Mouse (Mus musculus) midbrain, embryonic 13.5 days (tissue): ENCODE measurements around the gene Itgb7. TPM values are rescaled to one million over a fixed set of nuclear protein-coding genes. Genes with fewer than 3 reads are reported as not detected.

Source experiments
- ATAC-seq: fragments of 200-750 bp; cut with Nextera tagmentation; 2 replicates; pipeline ENCODE4 v1.8.0; 2017; ENCODE audit warnings: mild to moderate bottlenecking, moderate TSS enrichment, moderate library complexity
- H3K27ac ChIP-seq: fragments of 300-500 bp; sonication (generic); 2 replicates; pipeline ENCODE4 v1.5.1; 2015; ENCODE audit warnings: inconsistent platforms, mild to moderate bottlenecking, moderate library complexity
- H3K27me3 ChIP-seq: fragments of 300-500 bp; sonication (generic); 2 replicates; pipeline ENCODE4 v1.6.1; 2015; ENCODE audit warnings: mild to moderate bottlenecking, inconsistent platforms
- H3K36me3 ChIP-seq: fragments of 300-500 bp; sonication (generic); 2 replicates; pipeline ENCODE4 v1.6.1; 2015; ENCODE audit warnings: mild to moderate bottlenecking, inconsistent platforms
- H3K4me1 ChIP-seq: fragments of 300-500 bp; sonication (generic); replicated peaks from 2 replicates; pipeline ENCODE4 v1.6.1; 2015; ENCODE audit warnings: inconsistent platforms
- H3K4me2 ChIP-seq: fragments of 300-500 bp; sonication (generic); replicated peaks from 2 replicates; pipeline ENCODE4 v1.6.1; 2015; ENCODE audit warnings: moderate library complexity, mild to moderate bottlenecking, inconsistent platforms
- H3K4me3 ChIP-seq: fragments of 300-500 bp; sonication (generic); replicated peaks from 2 replicates; pipeline ENCODE4 v1.5.1; 2015; ENCODE audit warnings: mild to moderate bottlenecking, inconsistent platforms
- H3K9ac ChIP-seq: fragments of 300-500 bp; sonication (generic); replicated peaks from 2 replicates; pipeline ENCODE4 v1.6.1; 2015; ENCODE audit warnings: mild to moderate bottlenecking, inconsistent platforms
- H3K9me3 ChIP-seq: fragments of 300-500 bp; sonication (generic); 2 replicates; pipeline ENCODE4 v1.6.1; 2016; ENCODE audit warnings: mild to moderate bottlenecking, inconsistent platforms
- WGBS: fragments of 180-500 bp; shearing (Covaris S2); methylation state at CpG from one replicate; pipeline ENCODE4 v1.1.7; 2015; 5-methylcytosine and 5-hydroxymethylcytosine counted together
- polyA plus RNA-seq: library from polyadenylated mRNA; unstranded; fragments of >200 nt; fragmentation: Nextera tagmentation; extraction: Ambion mirVana; gene quantifications from 2 replicates; pipeline ENCODE4 v1.2.1, GENCODE M21; 2015

Gene Itgb7
- polyA plus RNA-seq, 1 experiment from 2014 or later: 0.82 TPM

- Histone ChIP-seq H3K9ac (peak overlapping the region; percentile 69), H3K4me1 (peaks cover 50% of the 10 kb centered on the region), H3K9me3 (no peaks in the 10 kb centered on the region), H3K27me3 (peaks cover 84% of the 10 kb centered on the region), H3K36me3 (no peaks in the 10 kb centered on the region), H3K4me2 (peak overlapping the region; percentile 94), H3K4me3 (peak overlapping the region; percentile 53), H3K27ac (0 out of 2 replicates have a peak overlapping the region, but pooled peaks have one; percentile 26)
- WGBS: under 1% methylated on average over 55 of the region's 65 CpGs
- ATAC-seq: peak; percentile 31
Measured at GRCm38 (mm10) chr15:102247252-102248130, 15.7 kb upstream of the Itgb7 start.

- Histone ChIP-seq H3K4me3 (peak overlapping the region; percentile 53), H3K9ac (peak overlapping the region; percentile 69), H3K27me3 (peaks cover 89% of the 10 kb centered on the region), H3K27ac (0 out of 2 replicates have a peak overlapping the region, but pooled peaks have one; percentile 64), H3K36me3 (no peaks in the 10 kb centered on the region), H3K4me2 (peak overlapping the region; percentile 94), H3K4me1 (peaks cover 50% of the 10 kb centered on the region), H3K9me3 (no peaks in the 10 kb centered on the region)
- peak; percentile 84 for ATAC-seq
- WGBS: 0% methylated on average over 31 of the region's 35 CpGs
Measured at GRCm38 (mm10) chr15:102246866-102247251, 15.1 kb upstream of the Itgb7 start.

- no peaks in the 10 kb centered on the region for H3K9me3 ChIP-seq
- no peaks in the 10 kb centered on the region for H3K36me3 ChIP-seq
- H3K27ac ChIP-seq: 0 out of 2 replicates have a peak overlapping the region, but pooled peaks have one; percentile 45
- H3K27me3 ChIP-seq: peaks cover 88% of the 10 kb centered on the region
- peak overlapping the region; percentile 69 for H3K9ac ChIP-seq
- under 1% methylated on average over 39 of the region's 44 CpGs for WGBS
- peak overlapping the region; percentile 94 for H3K4me2 ChIP-seq
- peak overlapping the region; percentile 53 for H3K4me3 ChIP-seq
- ATAC-seq: peak; percentile 80
- H3K4me1 ChIP-seq: peaks cover 50% of the 10 kb centered on the region
Measured at GRCm38 (mm10) chr15:102245891-102246741, 14.4 kb upstream of the Itgb7 start.

- 2% methylated on average over 14 of the region's 14 CpGs for WGBS
- Histone ChIP-seq H3K4me3 (peak overlapping the region; percentile 53), H3K9ac (peak overlapping the region; percentile 69), H3K9me3 (no peaks in the 10 kb centered on the region), H3K4me2 (peak overlapping the region; percentile 94), H3K36me3 (no peaks in the 10 kb centered on the region), H3K27ac (no peak overlapping the region), H3K27me3 (peaks cover 88% of the 10 kb centered on the region), H3K4me1 (peaks cover 50% of the 10 kb centered on the region)
- no peak for ATAC-seq
Measured at GRCm38 (mm10) chr15:102245461-102245881, 13.7 kb upstream of the Itgb7 start.

GRCm38 (mm10) chr15:102244306-102245191 lies 12.8 kb upstream of the Itgb7 start:
- peak overlapping the region; percentile 53 for H3K4me3 ChIP-seq
- H3K9ac ChIP-seq: no peak overlapping the region
- peaks cover 85% of the 10 kb centered on the region for H3K27me3 ChIP-seq
- H3K9me3 ChIP-seq: no peaks in the 10 kb centered on the region
- WGBS: 12% methylated on average over 17 of the region's 19 CpGs
- peaks cover 50% of the 10 kb centered on the region for H3K4me1 ChIP-seq
- ATAC-seq: no peak
- H3K27ac ChIP-seq: no peak overlapping the region
- H3K36me3 ChIP-seq: no peaks in the 10 kb centered on the region
- peak overlapping the region; percentile 94 for H3K4me2 ChIP-seq

- ATAC-seq: no peak
- Histone ChIP-seq H3K9me3 (no peaks in the 10 kb centered on the region), H3K9ac (no peak overlapping the region), H3K4me1 (peaks cover 41% of the 10 kb centered on the region), H3K27me3 (peaks cover 79% of the 10 kb centered on the region), H3K27ac (no peak overlapping the region), H3K4me2 (peak overlapping the region; percentile 10), H3K4me3 (no peak overlapping the region), H3K36me3 (no peaks in the 10 kb centered on the region)
- 12% methylated on average over 22 of the region's 22 CpGs for WGBS
Measured at GRCm38 (mm10) chr15:102243229-102244190, 11.8 kb upstream of the Itgb7 start.

- H3K9me3 ChIP-seq: no peaks in the 10 kb centered on the region
- H3K36me3 ChIP-seq: no peaks in the 10 kb centered on the region
- no peak for ATAC-seq
- WGBS: 25% methylated on average over 12 of the region's 12 CpGs
- peaks cover 34% of the 10 kb centered on the region for H3K4me1 ChIP-seq
- no peak overlapping the region for H3K27ac ChIP-seq
- H3K4me2 ChIP-seq: no peak overlapping the region
- H3K4me3 ChIP-seq: no peak overlapping the region
- no peak overlapping the region for H3K9ac ChIP-seq
- H3K27me3 ChIP-seq: peaks cover 72% of the 10 kb centered on the region
Measured at GRCm38 (mm10) chr15:102242404-102243228, 10.9 kb upstream of the Itgb7 start.

GRCm38 (mm10) chr15:102240607-102241006 lies 8.9 kb upstream of the Itgb7 start:
- no peak overlapping the region for H3K27ac ChIP-seq
- no peak for ATAC-seq
- no peak overlapping the region for H3K4me3 ChIP-seq
- H3K4me1 ChIP-seq: peaks cover 20% of the 10 kb centered on the region
- H3K9ac ChIP-seq: no peak overlapping the region
- no peak overlapping the region for H3K4me2 ChIP-seq
- WGBS: 81% methylated on average over 4 of the region's 4 CpGs
- no peaks in the 10 kb centered on the region for H3K36me3 ChIP-seq
- no peaks in the 10 kb centered on the region for H3K9me3 ChIP-seq
- peaks cover 62% of the 10 kb centered on the region for H3K27me3 ChIP-seq

- no peak for ATAC-seq
- peaks cover 20% of the 10 kb centered on the region for H3K4me1 ChIP-seq
- no peaks in the 10 kb centered on the region for H3K36me3 ChIP-seq
- no peak overlapping the region for H3K4me2 ChIP-seq
- H3K27me3 ChIP-seq: peaks cover 54% of the 10 kb centered on the region
- no peak overlapping the region for H3K27ac ChIP-seq
- no peak overlapping the region for H3K9ac ChIP-seq
- no peaks in the 10 kb centered on the region for H3K9me3 ChIP-seq
- H3K4me3 ChIP-seq: no peak overlapping the region
- whole genome bisulfite sequencing: 73% methylated on average over 11 of the region's 11 CpGs
Measured at GRCm38 (mm10) chr15:102239851-102240250, 8.1 kb upstream of the Itgb7 start.

- Histone ChIP-seq H3K4me3 (no peak overlapping the region), H3K27me3 (peaks cover 48% of the 10 kb centered on the region), H3K4me1 (peaks cover 18% of the 10 kb centered on the region), H3K9ac (no peak overlapping the region), H3K9me3 (no peaks in the 10 kb centered on the region), H3K27ac (no peak overlapping the region), H3K4me2 (no peak overlapping the region), H3K36me3 (no peaks in the 10 kb centered on the region)
- peak; percentile 83 for ATAC-seq
- 11% methylated on average over 9 of the region's 9 CpGs for WGBS
Measured at GRCm38 (mm10) chr15:102239260-102239590, 7.5 kb upstream of the Itgb7 start.
